Mouse (Mus musculus): Measurements from ENCODE around the gene Caln1. TPM values are rescaled to one million over a fixed set of nuclear protein-coding genes. Genes with fewer than 3 reads are reported as not detected.

Gene Caln1
- total RNA-seq (2018; cell fraction: chromatin; rRNA removed) = not detected
- not detected for total RNA-seq (2018; cell fraction: cytosol; rRNA removed)
- not detected for total RNA-seq (2018; cell fraction: nucleus; rRNA removed)
- not detected in 3 replicates for polyA plus RNA-seq (2018)

GRCm38 (mm10) chr5:130369237-130369636, at the start of gene Caln1:
Gene Caln1, plus strand, starts transcription at chr5:130369455.
- 70% methylated on average over 11 of the region's 11 CpGs for WGBS (ENCODE audit: missing documents)
- Histone ChIP-seq H3K27ac (no peak within 1 kb of the TSS), H3K79me2 (ENCODE audit: inconsistent target) (no peaks in the 10 kb centered on the region), H3K4me3 (ENCODE audit: inconsistent target) (no peak within 1 kb of the TSS), H3K36me3 (ENCODE audit: inconsistent target) (no peaks in the 10 kb centered on the region)

- 93% methylated on average over 5 of the region's 5 CpGs for WGBS (ENCODE audit: missing documents)
- Histone ChIP-seq H3K79me2 (ENCODE audit: inconsistent target) (no peaks in the 10 kb centered on the region), H3K27ac (no peak overlapping the region), H3K4me3 (ENCODE audit: inconsistent target) (no peak overlapping the region), H3K36me3 (ENCODE audit: inconsistent target) (no peaks in the 10 kb centered on the region)
Measured at GRCm38 (mm10) chr5:130319783-130320182, 49.5 kb upstream of the Caln1 start.

DNA sequence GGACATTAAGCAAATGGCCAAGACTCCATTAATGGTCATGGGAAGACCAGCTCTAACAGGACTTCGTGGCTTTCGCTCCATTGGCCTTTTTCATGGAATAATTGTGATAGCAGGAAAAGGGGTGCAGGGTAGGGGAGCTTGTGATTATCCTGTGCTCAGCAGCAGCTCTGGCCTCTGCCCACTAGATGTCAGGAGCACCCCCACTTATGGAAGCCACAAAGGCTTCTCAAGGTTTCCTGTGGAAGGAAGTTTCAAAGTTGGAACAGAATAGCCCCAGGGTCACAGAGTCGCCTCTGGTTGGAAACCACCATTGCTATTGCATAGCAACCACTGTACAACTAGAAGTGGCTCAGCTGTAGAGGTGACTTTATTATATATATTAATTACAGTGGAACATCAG, 48.8 kb upstream of the Caln1 start:
- Histone ChIP-seq H3K27ac (no peak overlapping the region), H3K4me3 (ENCODE audit: inconsistent target) (no peak overlapping the region), H3K79me2 (ENCODE audit: inconsistent target) (no peaks in the 10 kb centered on the region), H3K36me3 (ENCODE audit: inconsistent target) (no peaks in the 10 kb centered on the region)
- 58% methylated on average over 3 of the region's 3 CpGs for WGBS (ENCODE audit: missing documents)

DNA sequence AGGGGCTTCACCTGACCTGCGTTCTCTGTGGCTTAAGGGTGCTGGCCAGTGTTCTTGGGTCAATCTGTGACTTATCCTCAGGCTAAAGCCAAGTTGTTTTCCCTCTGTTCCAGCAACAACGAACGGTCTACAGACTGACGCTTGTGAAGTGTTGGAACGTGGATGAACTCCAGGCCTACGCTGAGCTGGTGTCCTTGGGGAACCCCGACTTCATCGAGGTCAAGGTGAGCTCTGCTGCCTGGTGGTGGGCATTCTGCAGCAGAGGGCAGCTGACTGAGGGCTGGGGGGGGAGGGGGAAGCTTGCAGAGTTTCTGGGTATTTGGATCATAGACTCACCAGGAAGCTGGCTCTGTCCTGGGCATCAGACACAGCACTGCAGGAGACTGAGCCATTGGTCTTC, 43.8 kb upstream of the Caln1 start:
- 96% methylated on average over 8 of the region's 8 CpGs for WGBS (ENCODE audit: missing documents)
- H3K27ac ChIP-seq = no peak overlapping the region
- H3K79me2 ChIP-seq (ENCODE audit: inconsistent target) = no peaks in the 10 kb centered on the region
- H3K4me3 ChIP-seq (ENCODE audit: inconsistent target) = no peak overlapping the region
- no peaks in the 10 kb centered on the region for H3K36me3 ChIP-seq (ENCODE audit: inconsistent target)

DNA sequence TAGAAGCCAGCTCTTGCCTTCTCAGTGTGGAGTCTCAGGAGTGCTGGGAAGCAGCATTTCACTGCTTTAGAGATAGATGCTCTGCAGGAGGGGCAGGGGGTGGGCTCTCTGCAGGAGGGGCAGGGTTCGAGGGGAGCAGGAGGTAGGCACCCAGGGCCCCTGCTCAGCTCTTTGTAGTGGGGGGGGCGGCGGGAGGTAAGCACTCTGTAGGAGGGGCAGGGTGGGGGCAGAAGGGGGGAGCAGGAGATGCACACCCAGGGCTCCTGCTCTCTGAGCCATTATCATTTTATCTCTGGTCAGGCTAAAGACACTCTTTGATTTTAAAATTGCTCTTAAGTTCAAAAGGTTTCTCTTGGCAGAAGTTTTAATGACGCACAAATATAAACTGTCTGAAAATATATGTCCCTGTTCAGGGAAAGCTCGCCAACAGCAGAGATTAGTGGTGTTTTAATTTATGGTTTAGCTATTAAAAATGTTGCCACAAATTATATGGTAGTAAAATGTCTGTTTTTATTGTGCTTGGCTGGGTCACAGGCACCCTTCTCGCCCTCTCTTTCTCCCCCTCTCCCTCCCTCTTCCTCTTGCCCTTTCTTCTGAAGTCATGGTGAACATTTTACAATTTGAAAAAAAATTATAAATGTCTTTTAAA, 41.5 kb upstream of the Caln1 start:
- Histone ChIP-seq H3K36me3 (ENCODE audit: inconsistent target) (no peaks in the 10 kb centered on the region), H3K79me2 (ENCODE audit: inconsistent target) (no peaks in the 10 kb centered on the region), H3K4me3 (ENCODE audit: inconsistent target) (no peak overlapping the region), H3K27ac (no peak overlapping the region)
- WGBS (ENCODE audit: missing documents) = 93% methylated on average over 6 of the region's 6 CpGs

DNA sequence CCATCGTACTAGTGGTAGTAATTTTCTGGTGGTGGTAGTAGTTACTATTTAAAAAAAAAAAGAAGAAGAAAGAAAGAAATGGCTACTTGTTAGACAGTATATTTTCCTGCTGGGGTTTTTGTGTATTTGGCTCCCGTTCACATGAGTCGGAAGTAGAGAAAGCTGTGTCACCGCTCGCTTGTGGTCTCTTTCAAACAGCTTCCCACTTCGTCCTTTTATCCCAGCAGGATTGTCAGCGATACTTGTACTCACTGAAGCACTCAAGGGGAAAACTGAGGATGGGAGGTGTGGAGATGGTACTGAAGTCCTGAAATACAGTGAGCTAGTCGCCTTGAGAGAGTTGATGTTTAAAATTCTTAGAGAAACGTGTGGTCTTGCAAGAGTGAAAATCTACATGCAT, 40.9 kb upstream of the Caln1 start:
- no peaks in the 10 kb centered on the region for H3K36me3 ChIP-seq (ENCODE audit: inconsistent target)
- H3K79me2 ChIP-seq (ENCODE audit: inconsistent target) = no peaks in the 10 kb centered on the region
- H3K4me3 ChIP-seq (ENCODE audit: inconsistent target) = no peak overlapping the region
- WGBS (ENCODE audit: missing documents) = 87% methylated on average over 9 of the region's 9 CpGs
- no peak overlapping the region for H3K27ac ChIP-seq

GRCm38 (mm10) chr5:130329889-130330288, 39.4 kb upstream of the Caln1 start:
- H3K36me3 ChIP-seq (ENCODE audit: inconsistent target) = no peaks in the 10 kb centered on the region
- H3K27ac ChIP-seq = no peak overlapping the region
- no peaks in the 10 kb centered on the region for H3K79me2 ChIP-seq (ENCODE audit: inconsistent target)
- 51% methylated on average over 2 of the region's 2 CpGs for WGBS (ENCODE audit: missing documents)
- H3K4me3 ChIP-seq (ENCODE audit: inconsistent target) = no peak overlapping the region

- WGBS (ENCODE audit: missing documents) = 100% methylated on average over 4 of the region's 4 CpGs
- no peaks in the 10 kb centered on the region for H3K79me2 ChIP-seq (ENCODE audit: inconsistent target)
- peaks cover 8% of the 10 kb centered on the region; the same call in 1 of the 2 replicates for H3K36me3 ChIP-seq (ENCODE audit: inconsistent target)
- no peak overlapping the region for H3K4me3 ChIP-seq (ENCODE audit: inconsistent target)
- H3K27ac ChIP-seq = no peak overlapping the region
Measured at GRCm38 (mm10) chr5:130330801-130331200, 38.5 kb upstream of the Caln1 start.

GRCm38 (mm10) chr5:130331206-130331605, 38.0 kb upstream of the Caln1 start:
- Histone ChIP-seq H3K27ac (no peak overlapping the region), H3K36me3 (ENCODE audit: inconsistent target) (peaks cover 9% of the 10 kb centered on the region; the same call in 1 of the 2 replicates), H3K4me3 (ENCODE audit: inconsistent target) (no peak overlapping the region), H3K79me2 (ENCODE audit: inconsistent target) (no peaks in the 10 kb centered on the region)
- WGBS (ENCODE audit: missing documents) = 94% methylated on average over 4 of the region's 4 CpGs

- Histone ChIP-seq H3K27ac (no peak overlapping the region), H3K79me2 (ENCODE audit: inconsistent target) (no peaks in the 10 kb centered on the region), H3K4me3 (ENCODE audit: inconsistent target) (no peak overlapping the region), H3K36me3 (ENCODE audit: inconsistent target) (peaks cover 9% of the 10 kb centered on the region; the same call in 1 of the 2 replicates)
- WGBS (ENCODE audit: missing documents) = 96% methylated on average over 7 of the region's 7 CpGs
Measured at GRCm38 (mm10) chr5:130333566-130333965, 35.7 kb upstream of the Caln1 start.

- peaks cover 9% of the 10 kb centered on the region; the same call in 1 of the 2 replicates for H3K36me3 ChIP-seq (ENCODE audit: inconsistent target)
- H3K4me3 ChIP-seq (ENCODE audit: inconsistent target) = no peak overlapping the region
- H3K27ac ChIP-seq = no peak overlapping the region
- H3K79me2 ChIP-seq (ENCODE audit: inconsistent target) = no peaks in the 10 kb centered on the region
- WGBS (ENCODE audit: missing documents) = 98% methylated on average over 10 of the region's 11 CpGs
Measured at GRCm38 (mm10) chr5:130333971-130334370, 35.3 kb upstream of the Caln1 start.

GRCm38 (mm10) chr5:130335462-130335861, 33.8 kb upstream of the Caln1 start:
- peaks cover 9% of the 10 kb centered on the region; the same call in 1 of the 2 replicates for H3K36me3 ChIP-seq (ENCODE audit: inconsistent target)
- no peak overlapping the region for H3K27ac ChIP-seq
- 95% methylated on average over 4 of the region's 4 CpGs for WGBS (ENCODE audit: missing documents)
- no peaks in the 10 kb centered on the region for H3K79me2 ChIP-seq (ENCODE audit: inconsistent target)
- no peak overlapping the region for H3K4me3 ChIP-seq (ENCODE audit: inconsistent target)

- 95% methylated on average over 15 of the region's 15 CpGs for WGBS (ENCODE audit: missing documents)
- Histone ChIP-seq H3K4me3 (ENCODE audit: inconsistent target) (no peak overlapping the region), H3K27ac (no peak overlapping the region), H3K36me3 (ENCODE audit: inconsistent target) (peaks cover 7% of the 10 kb centered on the region; the same call in 1 of the 2 replicates), H3K79me2 (ENCODE audit: inconsistent target) (no peaks in the 10 kb centered on the region)
Measured at GRCm38 (mm10) chr5:130340656-130341055, 28.6 kb upstream of the Caln1 start.

GRCm38 (mm10) chr5:130344999-130345398, 24.3 kb upstream of the Caln1 start:
- H3K36me3 ChIP-seq (ENCODE audit: inconsistent target) = peaks cover 4% of the 10 kb centered on the region; the same call in 1 of the 2 replicates
- H3K79me2 ChIP-seq (ENCODE audit: inconsistent target) = no peaks in the 10 kb centered on the region
- H3K4me3 ChIP-seq (ENCODE audit: inconsistent target) = no peak overlapping the region
- WGBS (ENCODE audit: missing documents) = 76% methylated on average over 7 of the region's 7 CpGs
- no peak overlapping the region for H3K27ac ChIP-seq

DNA sequence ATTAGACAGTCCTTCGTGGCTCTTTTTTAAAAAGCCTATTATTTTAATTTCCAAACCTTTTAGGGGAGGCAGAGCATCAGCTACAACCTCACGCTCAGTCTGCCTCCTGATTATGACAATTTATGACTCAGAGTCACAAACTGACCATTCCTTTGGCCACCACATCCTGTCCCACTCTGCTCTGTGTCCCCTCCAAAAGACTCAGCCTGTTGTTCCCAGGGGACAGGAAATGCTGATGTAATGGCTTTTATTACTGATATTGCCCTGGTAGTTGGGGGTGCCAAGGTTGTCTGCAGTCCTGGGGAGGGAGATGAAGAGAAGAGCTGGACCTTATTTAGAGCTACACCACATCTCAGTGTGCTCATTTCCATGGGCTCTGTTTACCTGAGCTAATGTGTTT, 23.4 kb upstream of the Caln1 start:
- WGBS (ENCODE audit: missing documents) = 75% methylated on average over 2 of the region's 2 CpGs
- 0 out of 2 replicates have a peak, but pooled peaks cover 1% of the 10 kb centered on the region for H3K36me3 ChIP-seq (ENCODE audit: inconsistent target)
- no peak overlapping the region for H3K27ac ChIP-seq
- H3K79me2 ChIP-seq (ENCODE audit: inconsistent target) = no peaks in the 10 kb centered on the region
- H3K4me3 ChIP-seq (ENCODE audit: inconsistent target) = no peak overlapping the region
